Comparison of ENCODE assay signal across 12 mouse cellular contexts in genomic region chr5:112960911-112961310, GRCm38 (mm10). TPM values are rescaled to one million over a fixed set of nuclear protein-coding genes. Genes with fewer than 3 reads are reported as not detected.
A peak's percentile ranks its signal among the peaks of the same experiment; 100 is the strongest.
DNase-seq lines count a peak whose midpoint lies in the region; ATAC-seq and TF ChIP-seq lines count a peak whose summit lies in the region.
"Had no signal": no experiment of that assay in that cellular context is flagged by ENCODE, and none has a peak within 500 bp of the region (broad histone marks: within the 10 kb centered on the region; RNA-seq: fewer than 3 reads in every experiment).

No protein-coding gene starts in this region.

- no peak for TF ChIP-seq CTCF in hindbrain, postnatal 0 days (IDR thresholded peaks at IDR 0.05; ENCODE audit: low read depth)

- 13% methylated on average over 3 of the region's 3 CpGs for WGBS in hindbrain, embryonic 10.5 days
- 21% methylated on average over 3 of the region's 3 CpGs for WGBS in hindbrain, embryonic 14.5 days
- WGBS in hindbrain, postnatal 0 days, result 15% methylated on average over 3 of the region's 3 CpGs

- no peak overlapping the region for H3K9ac ChIP-seq in hindbrain, embryonic 14.5 days
- no peak overlapping the region for H3K9ac ChIP-seq in hindbrain, postnatal 0 days (replicated peaks; ENCODE audit: low read length)

- H3K9me3 ChIP-seq in hindbrain, embryonic 10.5 days, result no peaks in the 10 kb centered on the region
- H3K9me3 ChIP-seq in hindbrain, embryonic 14.5 days (ENCODE audit: control insufficient read depth, low read length), result no peaks in the 10 kb centered on the region
- H3K9me3 ChIP-seq in hindbrain, postnatal 0 days (ENCODE audit: low read length), result no peaks in the 10 kb centered on the region

- H3K4me2 ChIP-seq in hindbrain, embryonic 14.5 days (replicated peaks), result no peak overlapping the region
- H3K4me2 ChIP-seq in hindbrain, postnatal 0 days (ENCODE audit: low read depth, low read length), result no peak overlapping the region

- peaks cover 58% of the 10 kb centered on the region for H3K4me1 ChIP-seq in hindbrain, embryonic 10.5 days (replicated peaks)
- peaks cover 20% of the 10 kb centered on the region; the same call in 1 of the 2 replicates for H3K4me1 ChIP-seq in hindbrain, embryonic 14.5 days (replicated peaks; ENCODE audit: control insufficient read depth, insufficient read depth, low read length)
- no peaks in the 10 kb centered on the region for H3K4me1 ChIP-seq in hindbrain, postnatal 0 days (ENCODE audit: insufficient read depth, low read length)

- peak; percentile 37 for DNase-seq in hindbrain, embryonic 10.5 days (ENCODE audit: low spot score)
- no peak for DNase-seq in hindbrain, embryonic 14.5 days (ENCODE audit: low spot score)
- peak; percentile 7 for DNase-seq in urinary bladder, postnatal 14 days (ENCODE audit: low spot score)
- DNase-seq in urinary bladder, adult 18-20 months (ENCODE audit: low spot score in 2 of 2), result no peak
- no peak for DNase-seq in hindbrain, postnatal 0 days (ENCODE audit: low spot score)
- no peak for DNase-seq in ovary, postnatal 36 days (ENCODE audit: low spot score)
- no peak for DNase-seq in testis, postnatal 10 days (ENCODE audit: low spot score)
- DNase-seq: adrenal gland, postnatal 36 days; cerebellum, adult 11 months; thymus, adult 18-20 months had no signal

- no peak overlapping the region for H3K4me3 ChIP-seq in hindbrain, embryonic 10.5 days
- no peak overlapping the region for H3K4me3 ChIP-seq in hindbrain, embryonic 14.5 days (replicated peaks; ENCODE audit: low read length)
- no peak overlapping the region for H3K4me3 ChIP-seq in hindbrain, postnatal 0 days (ENCODE audit: low read length)
- H3K4me3 ChIP-seq: erythroblast, embryonic 14.5 days; layer of hippocampus, adult 2 months had no signal

- no peaks in the 10 kb centered on the region for H3K27me3 ChIP-seq in hindbrain, embryonic 10.5 days (ENCODE audit: insufficient read depth, poor library complexity, severe bottlenecking)
- no peaks in the 10 kb centered on the region for H3K27me3 ChIP-seq in hindbrain, embryonic 14.5 days (ENCODE audit: control insufficient read depth, insufficient read depth, low read length)
- no peaks in the 10 kb centered on the region for H3K27me3 ChIP-seq in hindbrain, postnatal 0 days (ENCODE audit: insufficient read depth, low read length)

- ATAC-seq in hindbrain, embryonic 14.5 days (ENCODE audit: low FRiP score), result no peak
- peak; percentile 48; the same call in 1 of the 2 replicates for ATAC-seq in hindbrain, postnatal 0 days

- no peaks in the 10 kb centered on the region for H3K36me3 ChIP-seq in hindbrain, embryonic 10.5 days
- H3K36me3 ChIP-seq in hindbrain, embryonic 14.5 days (replicated peaks; ENCODE audit: control insufficient read depth, insufficient read depth), result peaks cover 3% of the 10 kb centered on the region; the same call in 1 of the 2 replicates
- peaks cover 7% of the 10 kb centered on the region; the same call in 1 of the 2 replicates for H3K36me3 ChIP-seq in hindbrain, postnatal 0 days (ENCODE audit: insufficient read depth, low read length)

- peak overlapping the region; percentile 76 for H3K27ac ChIP-seq in hindbrain, embryonic 10.5 days
- H3K27ac ChIP-seq in hindbrain, embryonic 14.5 days, result no peak overlapping the region
- peak overlapping the region; percentile 48 for H3K27ac ChIP-seq in hindbrain, postnatal 0 days
- H3K27ac ChIP-seq: layer of hippocampus, adult 2 months had no signal

RNA-seq across cellular contexts. Expression of gene Grk3, which starts 54.7 kb away (rescaled TPM):
- 6.0 and 6.6 TPM in 2 replicates for polyA plus RNA-seq in hindbrain, embryonic 10.5 days (2016; fragmentation: Nextera tagmentation; extraction: Ambion mirVana)
- 18.5 and 21.2 TPM in 2 replicates for polyA plus RNA-seq in hindbrain, embryonic 14.5 days (2014; fragmentation: Nextera tagmentation; extraction: Ambion mirVana)
- 59.5 and 67.6 TPM in 2 replicates for total RNA-seq in hindbrain, postnatal 0 days (2014; rRNA removed)
- polyA plus RNA-seq in hindbrain, postnatal 0 days (2015; fragmentation: Nextera tagmentation; extraction: Ambion mirVana), result 22.4 and 23.1 TPM in 2 replicates

Comparison
In these comparisons a context has a peak if more than half of its experiments do, and no peak if none do; other contexts are left out.
1. DNase-seq: peak in hindbrain, embryonic 10.5 days (single experiment) and urinary bladder, postnatal 14 days (single experiment); none in hindbrain, embryonic 14.5 days (single experiment), urinary bladder, adult 18-20 months (0 of 2), hindbrain, postnatal 0 days (single experiment), ovary, postnatal 36 days (single experiment) and testis, postnatal 10 days (single experiment).